Mouse (Mus musculus) ES-E14 (cell line): ENCODE results near the gene Fzr1. TPM values are rescaled to one million over a fixed set of nuclear protein-coding genes. Genes with fewer than 3 reads are reported as not detected.

Source experiments
- DNase-seq: peaks from one replicate; pipeline ENCODE4 v3.0.0-alpha.2; 2013; ENCODE audit warnings: low read depth, low spot score
- H3K27ac ChIP-seq: 2 replicates; pipeline ENCODE4 v1.5.1; 2012; ENCODE audit warnings: low read depth, mild to moderate bottlenecking, low read length, moderate library complexity, mixed read lengths; ENCODE audit not compliant: poor library complexity, insufficient read depth, severe bottlenecking
- H3K36me3 ChIP-seq: 2 replicates; pipeline ENCODE4 v1.6.1; 2012; ENCODE audit warnings: mild to moderate bottlenecking, low read length, moderate library complexity, mixed read lengths; ENCODE audit not compliant: control insufficient read depth, poor library complexity, insufficient read depth, severe bottlenecking
- H3K4me1 ChIP-seq, 2 experiments: fragments of 150-350 bp in 1 of 2; sonication (generic) in 1 of 2; 2 replicates each; pipeline ENCODE4 v1.6.1; 2012; ENCODE audit warnings: low read length in 2 of 2, mild to moderate bottlenecking in 1 of 2, mixed read lengths in 1 of 2; ENCODE audit not compliant: control insufficient read depth in 2 of 2, insufficient read depth in 2 of 2, poor library complexity in 1 of 2
- H3K4me3 ChIP-seq, 2 experiments: fragments of 150-350 bp in 1 of 2; sonication (generic) in 1 of 2; 2 replicates each; pipeline ENCODE4 v1.5.1; 2012; ENCODE audit warnings: low read length in 2 of 2, low read depth in 1 of 2, mild to moderate bottlenecking in 1 of 2, mixed read lengths in 1 of 2; ENCODE audit not compliant: insufficient read depth in 1 of 2, poor library complexity in 1 of 2, severe bottlenecking in 1 of 2
- H3K9ac ChIP-seq: 2 replicates; pipeline ENCODE4 v1.6.1; 2012; ENCODE audit warnings: low read depth, mild to moderate bottlenecking, low read length, mixed read lengths; ENCODE audit not compliant: poor library complexity, insufficient read depth, severe bottlenecking
- H3K9me3 ChIP-seq: fragments of 150-350 bp; sonication (generic); 2 replicates; pipeline ENCODE4 v1.6.1; 2012; ENCODE audit warnings: low read depth, mild to moderate bottlenecking, low read length; ENCODE audit not compliant: control insufficient read depth, insufficient read depth
- CHD2 ChIP-seq: IDR thresholded peaks from 2 replicates; pipeline ENCODE4 v1.6.1; 2014; ENCODE audit warnings: mild to moderate bottlenecking, low read depth, low read length, inconsistent platforms
- HCFC1 ChIP-seq: IDR thresholded peaks from 2 replicates; pipeline ENCODE4 v1.6.1; 2012; ENCODE audit warnings: low read length, inconsistent platforms, borderline replicate concordance; ENCODE audit not compliant: insufficient read depth
- MAFK ChIP-seq: IDR thresholded peaks from 2 replicates; pipeline ENCODE4 v1.6.1; 2014; ENCODE audit warnings: mild to moderate bottlenecking, low read depth, low read length, inconsistent platforms; ENCODE audit not compliant: insufficient read depth
- ZC3H11A ChIP-seq: IDR thresholded peaks from 2 replicates; pipeline ENCODE4 v1.6.1; 2012; ENCODE audit warnings: low read depth, mild to moderate bottlenecking, inconsistent platforms, low read length, borderline replicate concordance
- ZNF384 ChIP-seq: IDR thresholded peaks from 2 replicates; pipeline ENCODE4 v1.6.1; 2012; ENCODE audit warnings: low read depth, low read length, inconsistent platforms
- in situ Hi-C, 2 experiments: fragments of 600-800 bp; cut with MboI; formaldehyde crosslinking; loops; one replicate each; pipeline ENCODE4 v1.15.1; 2025; ENCODE audit warnings: low sequenced_read_pairs in 2 of 2, inconsistent platforms in 1 of 2; ENCODE audit not compliant: unreplicated experiment in 2 of 2
- total RNA-seq: library from RNA; depleted of rRNA; stranded (reverse); fragments of 300-350 nt; gene quantifications from 2 replicates; pipeline ENCODE4 v1.2.3, GENCODE M21; 2012

Fzr1 gene
- total RNA-seq, 1 experiment, result 63.0 TPM

DNA sequence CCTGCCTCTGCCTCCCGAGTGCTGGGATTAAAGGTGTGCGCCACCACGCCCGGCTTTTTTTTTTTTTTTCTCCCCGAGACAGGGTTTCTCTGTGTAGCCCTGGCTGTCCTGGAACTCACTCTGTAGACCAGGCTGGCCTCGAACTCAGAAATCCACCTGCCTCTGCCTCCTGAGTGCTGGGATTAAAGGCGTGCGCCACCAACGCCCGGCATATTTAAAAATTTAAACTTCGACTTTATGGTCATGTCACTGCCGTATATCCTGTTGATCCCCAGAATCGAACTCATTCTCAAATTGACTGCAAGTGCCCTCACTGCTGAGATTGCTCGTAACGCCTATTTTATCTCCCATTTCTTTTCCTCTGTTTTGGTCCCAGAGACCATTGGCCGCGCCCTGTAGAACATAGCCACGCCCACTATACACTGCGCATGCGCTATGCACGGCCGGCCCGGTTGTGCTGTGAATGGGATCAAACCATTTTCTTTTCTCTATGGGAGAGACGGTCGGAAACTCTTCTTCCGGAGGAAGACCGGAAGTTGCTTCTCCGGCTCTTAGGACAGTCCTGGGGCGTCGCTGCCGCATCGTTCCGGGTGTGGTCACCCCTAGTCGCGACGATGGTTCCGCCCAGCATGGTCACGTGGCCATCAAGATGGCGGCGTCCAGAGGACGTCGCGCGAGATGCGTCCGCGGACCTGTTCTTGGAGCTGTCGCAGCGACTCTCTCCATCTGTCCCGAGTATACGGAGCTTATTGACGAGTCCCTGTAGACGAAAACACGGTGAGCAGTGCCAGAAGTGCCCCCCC, 5.7 kb upstream of the Fzr1 start, which contains the start of the genes Dohh and Gm48551:
TSS of gene Dohh (plus strand) at position 627 of the 803 bp plus-strand sequence.
TSS of gene Gm48551 (plus strand) at position 665 of the 803 bp plus-strand sequence.
- in situ Hi-C loops, result no loop called here
- Histone ChIP-seq H3K9me3 (no peaks in the 10 kb centered on the region), H3K27ac (peak within 1 kb of the TSS; percentile 73), H3K36me3 (peaks cover 34% of the 10 kb centered on the region), H3K4me3 (peak within 1 kb of the TSS; percentile 77 to 86), H3K9ac (peak within 1 kb of the TSS; percentile 93), H3K4me1 (peaks cover 0 to 5% of the 10 kb centered on the region in 2 experiments; a peak in 1 of 4 replicates)
- peak; percentile 96 for DNase-seq
- TF ChIP-seq CHD2, result peak; percentile 92
- no peak for TF ChIP-seq ZC3H11A
- TF ChIP-seq MAFK, result no peak
- no peak for TF ChIP-seq ZNF384
- TF ChIP-seq HCFC1, result peak; percentile 86

DNA sequence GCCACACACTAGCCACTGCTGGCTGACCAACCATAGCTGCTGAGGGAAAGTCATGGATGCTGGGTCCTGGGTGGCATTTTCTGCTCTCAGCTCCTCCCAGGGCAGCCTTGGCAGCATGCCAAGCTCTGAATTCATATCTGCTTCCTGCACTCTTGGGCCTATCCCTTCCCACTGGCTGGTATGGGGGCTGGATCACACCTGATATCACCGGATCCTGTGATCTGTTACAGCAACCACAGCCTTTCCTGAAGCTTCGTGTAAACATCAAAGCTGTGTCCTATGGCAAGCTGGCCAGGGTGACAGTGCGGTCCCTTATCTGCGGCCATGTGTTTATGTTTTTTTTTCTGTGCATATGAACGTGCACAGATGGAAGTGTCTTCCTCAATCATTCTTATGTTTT, 3.7 kb upstream of the Fzr1 start:
- in situ Hi-C loops, result no loop called here
- Histone ChIP-seq H3K27ac (no peak overlapping the region), H3K9ac (no peak overlapping the region), H3K36me3 (peaks cover 15% of the 10 kb centered on the region), H3K9me3 (no peaks in the 10 kb centered on the region), H3K4me3 (no peak overlapping the region), H3K4me1 (peaks cover 0 to 8% of the 10 kb centered on the region in 2 experiments; a peak in 1 of 4 replicates)
- no peak for DNase-seq
- TF ChIP-seq MAFK (no peak), HCFC1 (no peak), ZC3H11A (no peak), ZNF384 (no peak)

DNA sequence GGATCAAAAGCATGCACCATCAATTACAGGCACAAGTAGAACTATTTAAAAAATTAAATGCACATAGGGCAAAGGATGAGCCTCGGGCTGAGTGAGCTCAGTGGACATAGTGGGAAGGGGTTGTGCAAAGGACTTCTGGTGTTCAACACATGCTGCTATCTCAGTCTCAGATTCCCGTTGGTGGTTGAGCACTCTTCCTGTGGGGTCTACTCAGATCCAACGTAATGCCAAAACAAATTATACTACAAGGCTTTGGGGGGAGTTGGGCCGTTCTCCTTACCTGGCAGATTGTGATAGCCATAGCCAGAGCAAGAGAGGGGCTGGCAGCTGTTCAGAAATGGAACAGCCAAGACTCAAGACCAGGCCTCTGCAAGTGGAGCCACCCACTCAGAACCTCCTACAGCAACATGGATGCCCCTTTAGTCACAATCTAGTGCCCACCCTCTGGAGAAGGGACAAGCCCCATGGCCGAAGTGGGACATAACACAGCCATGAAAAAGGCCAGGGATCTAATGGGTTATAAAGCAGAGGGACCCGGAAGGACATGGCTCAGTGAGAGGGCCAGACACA, 1.6 kb upstream of the Fzr1 start:
- in situ Hi-C loops, result no loop called here
- Histone ChIP-seq H3K4me3 (no peak overlapping the region), H3K9ac (no peak overlapping the region), H3K36me3 (peaks cover 7% of the 10 kb centered on the region; the same call in 1 of the 2 replicates), H3K27ac (no peak overlapping the region), H3K4me1 (peaks cover 6% of the 10 kb centered on the region in 2 experiments; a peak in 2 of 4 replicates), H3K9me3 (no peaks in the 10 kb centered on the region)
- no peak for TF ChIP-seq CHD2
- DNase-seq, result no peak

DNA sequence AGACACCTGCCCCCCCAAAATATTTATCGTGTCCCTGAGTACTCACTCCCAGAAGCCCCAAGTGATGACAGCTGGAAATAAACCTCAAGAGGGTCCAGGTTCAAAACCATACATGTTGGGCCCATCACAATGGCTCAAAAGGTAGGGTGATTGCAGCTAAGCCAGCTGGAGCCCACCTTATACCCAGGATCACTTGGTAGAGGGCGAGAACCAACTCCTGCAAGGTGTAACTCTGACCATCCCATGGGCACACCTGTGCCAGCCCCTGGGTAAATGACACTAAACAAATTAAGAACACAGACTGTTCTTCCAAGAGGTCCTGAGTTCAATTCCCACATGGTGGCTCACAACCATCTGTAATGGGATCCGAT, 852 bp upstream of the Fzr1 start:
- no peak for TF ChIP-seq CHD2
- Histone ChIP-seq H3K9me3 (no peaks in the 10 kb centered on the region), H3K27ac (peak overlapping the region; percentile 33), H3K36me3 (peaks cover 11% of the 10 kb centered on the region; the same call in 1 of the 2 replicates), H3K9ac (peak overlapping the region; percentile 70), H3K4me1 (peaks cover 6% of the 10 kb centered on the region in 2 experiments; a peak in 2 of 4 replicates), H3K4me3 (peak overlapping the region; percentile 57 to 68)
- in situ Hi-C loops, result no loop called here
- no peak for DNase-seq
